Mouse (Mus musculus) midbrain, embryonic 10.5 days (tissue): Measurements from ENCODE around the gene Col4a2. TPM values are rescaled to one million over a fixed set of nuclear protein-coding genes. Genes with fewer than 3 reads are reported as not detected.
A peak's percentile ranks its signal among the peaks of the same experiment; 100 is the strongest.

Experiments
- DNase-seq: peaks from one replicate; pipeline ENCODE4 v3.0.0-alpha.2; 2017; ENCODE audit warnings: low spot score
- H3K27ac ChIP-seq: fragments of 300-500 bp; sonication (generic); replicated peaks from 2 replicates; pipeline ENCODE4 v1.5.1; 2016; ENCODE audit warnings: mild to moderate bottlenecking
- H3K27me3 ChIP-seq: fragments of 300-500 bp; sonication (generic); 2 replicates; pipeline ENCODE4 v1.6.1; 2016; ENCODE audit warnings: low read depth, mild to moderate bottlenecking; ENCODE audit not compliant: poor library complexity, severe bottlenecking
- H3K36me3 ChIP-seq: fragments of 300-500 bp; sonication (generic); 2 replicates; pipeline ENCODE4 v1.6.1; 2016; ENCODE audit warnings: mild to moderate bottlenecking, moderate library complexity
- H3K4me1 ChIP-seq: fragments of 300-500 bp; sonication (generic); 2 replicates; pipeline ENCODE4 v1.6.1; 2016
- H3K4me3 ChIP-seq: fragments of 300-500 bp; sonication (generic); 2 replicates; pipeline ENCODE4 v1.5.1; 2016; ENCODE audit warnings: mild to moderate bottlenecking, moderate library complexity
- H3K9me3 ChIP-seq: fragments of 300-500 bp; sonication (generic); replicated peaks from 2 replicates; pipeline ENCODE4 v1.6.1; 2016; ENCODE audit warnings: mild to moderate bottlenecking
- WGBS: fragments of 180-500 bp; shearing (Covaris S2); methylation state at CpG from one replicate; pipeline ENCODE4 v1.1.7; 2016; 5-methylcytosine and 5-hydroxymethylcytosine counted together
- polyA plus RNA-seq: library from polyadenylated mRNA; unstranded; fragments of >200 nt; fragmentation: Nextera tagmentation; extraction: Ambion mirVana; gene quantifications from 2 replicates; pipeline ENCODE4 v1.2.1, GENCODE M21; 2016

Gene Col4a2
- polyA plus RNA-seq, 1 experiment from 2014 or later: 43.7 TPM

- WGBS: 95% methylated on average over 3 of the region's 3 CpGs
- peaks cover 9% of the 10 kb centered on the region; the same call in 1 of the 2 replicates for H3K27me3 ChIP-seq
- no peak overlapping the region for H3K27ac ChIP-seq
- H3K9me3 ChIP-seq: no peaks in the 10 kb centered on the region
- H3K36me3 ChIP-seq: no peaks in the 10 kb centered on the region
- DNase-seq: no peak
- no peak overlapping the region for H3K4me3 ChIP-seq
- peaks cover 17% of the 10 kb centered on the region for H3K4me1 ChIP-seq
Measured at GRCm38 (mm10) chr8:11355900-11356299, 43.3 kb downstream of the Col4a2 start.

DNA sequence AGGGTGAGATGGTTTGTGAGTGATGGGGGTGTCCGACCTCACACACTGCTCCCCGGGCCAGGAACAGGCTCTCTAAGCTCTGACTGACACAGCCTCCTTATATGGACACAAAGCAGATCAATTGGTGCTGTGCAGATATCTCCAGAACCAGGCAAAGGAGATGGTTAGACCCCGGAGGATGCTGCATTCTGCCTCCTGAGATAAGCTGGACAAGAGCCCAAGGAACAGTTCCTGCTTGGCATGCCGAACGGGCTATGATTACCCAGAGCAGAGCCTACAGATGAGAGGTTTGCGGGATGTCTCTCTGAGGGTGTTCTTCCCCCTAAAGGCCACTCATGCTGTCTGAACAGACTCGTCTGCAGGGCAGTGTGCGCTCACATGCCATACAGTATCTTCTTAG is 44.2 kb downstream of the Col4a2 start:
- Histone ChIP-seq H3K27ac (no peak overlapping the region), H3K27me3 (peaks cover 9% of the 10 kb centered on the region; the same call in 1 of the 2 replicates), H3K9me3 (no peaks in the 10 kb centered on the region), H3K4me3 (no peak overlapping the region), H3K36me3 (no peaks in the 10 kb centered on the region), H3K4me1 (peaks cover 26% of the 10 kb centered on the region)
- 88% methylated on average over 8 of the region's 8 CpGs for WGBS
- no peak for DNase-seq

GRCm38 (mm10) chr8:11357921-11358436 is 45.4 kb downstream of the Col4a2 start:
- no peaks in the 10 kb centered on the region for H3K36me3 ChIP-seq
- H3K4me3 ChIP-seq: no peak overlapping the region
- no peak for DNase-seq
- H3K27ac ChIP-seq: peak overlapping the region; percentile 33; the same call in 1 of the 2 replicates
- peaks cover 38% of the 10 kb centered on the region for H3K4me1 ChIP-seq
- H3K9me3 ChIP-seq: no peaks in the 10 kb centered on the region
- H3K27me3 ChIP-seq: peaks cover 9% of the 10 kb centered on the region; the same call in 1 of the 2 replicates
- WGBS: 69% methylated on average over 7 of the region's 7 CpGs

DNA sequence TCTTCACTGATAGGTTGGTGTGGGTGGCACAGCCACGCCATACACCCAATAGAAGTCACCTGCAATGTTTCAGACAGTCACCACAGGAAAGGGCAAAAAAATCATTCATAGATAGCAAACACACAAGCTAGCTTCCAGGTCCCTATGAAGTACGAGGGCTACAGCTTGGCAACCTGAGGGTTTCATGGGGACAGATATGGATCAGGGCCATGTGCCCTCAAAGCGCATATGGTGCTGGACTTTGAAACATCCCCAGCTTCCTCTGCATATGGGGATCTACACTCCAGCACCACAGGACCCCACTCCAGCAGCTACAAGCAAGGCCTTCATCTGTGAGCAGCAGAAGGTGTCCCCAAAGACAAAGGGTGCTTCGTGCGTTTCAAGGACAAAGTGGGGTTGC is 47.2 kb downstream of the Col4a2 start:
- Histone ChIP-seq H3K36me3 (no peaks in the 10 kb centered on the region), H3K4me3 (no peak overlapping the region), H3K4me1 (peaks cover 53% of the 10 kb centered on the region), H3K27me3 (peaks cover 12% of the 10 kb centered on the region), H3K27ac (peak overlapping the region; percentile 84; the same call in 1 of the 2 replicates), H3K9me3 (no peaks in the 10 kb centered on the region)
- 89% methylated on average over 5 of the region's 5 CpGs for WGBS
- no peak for DNase-seq

- no peak for DNase-seq
- H3K9me3 ChIP-seq: no peaks in the 10 kb centered on the region
- WGBS: 71% methylated on average over 9 of the region's 9 CpGs
- H3K27me3 ChIP-seq: peaks cover 17% of the 10 kb centered on the region
- H3K4me1 ChIP-seq: peaks cover 53% of the 10 kb centered on the region
- no peaks in the 10 kb centered on the region for H3K36me3 ChIP-seq
- no peak overlapping the region for H3K4me3 ChIP-seq
- H3K27ac ChIP-seq: peak overlapping the region; percentile 84
Measured at GRCm38 (mm10) chr8:11361546-11362277, 49.1 kb downstream of the Col4a2 start.

GRCm38 (mm10) chr8:11362278-11363214 is 49.9 kb downstream of the Col4a2 start:
- H3K4me3 ChIP-seq: peak overlapping the region; percentile 22; the same call in 1 of the 2 replicates

GRCm38 (mm10) chr8:11363340-11364126 is 50.9 kb downstream of the Col4a2 start:
- H3K4me1 ChIP-seq: peaks cover 57% of the 10 kb centered on the region
- 67% methylated on average over 13 of the region's 13 CpGs for WGBS

More at GRCm38 (mm10) chr8:11362278-11363214, 49.9 kb downstream of the Col4a2 start:
- WGBS: 13% methylated on average over 17 of the region's 17 CpGs
- H3K4me1 ChIP-seq: peaks cover 59% of the 10 kb centered on the region
- no peaks in the 10 kb centered on the region for H3K9me3 ChIP-seq
- no peaks in the 10 kb centered on the region for H3K36me3 ChIP-seq
- H3K27me3 ChIP-seq: peaks cover 17% of the 10 kb centered on the region
- peak overlapping the region; percentile 84 for H3K27ac ChIP-seq
- peak; percentile 61 for DNase-seq

DNA sequence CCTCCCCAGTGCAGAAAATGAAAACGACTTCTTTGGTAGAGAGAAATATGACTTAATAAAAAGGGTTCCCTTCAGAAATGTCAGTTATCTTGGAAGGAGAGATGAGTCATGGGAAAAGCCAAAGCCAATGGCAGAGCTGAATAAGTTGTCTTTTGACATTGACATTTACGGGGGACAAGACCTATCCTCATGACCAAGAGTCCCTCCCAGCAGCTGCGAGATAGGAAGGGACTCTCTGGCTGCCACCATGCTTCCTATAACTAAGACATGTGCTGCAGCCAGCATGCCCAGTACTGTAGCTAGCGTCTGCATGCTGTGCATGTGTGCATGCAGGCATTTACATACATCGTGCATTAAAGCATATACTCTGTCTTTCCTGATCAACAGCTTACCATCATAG is 53.6 kb downstream of the Col4a2 start:
- no peaks in the 10 kb centered on the region for H3K9me3 ChIP-seq
- no peak overlapping the region for H3K4me3 ChIP-seq
- DNase-seq: no peak
- H3K27me3 ChIP-seq: peaks cover 15% of the 10 kb centered on the region
- H3K4me1 ChIP-seq: peaks cover 54% of the 10 kb centered on the region
- H3K27ac ChIP-seq: no peak overlapping the region
- no peaks in the 10 kb centered on the region for H3K36me3 ChIP-seq
- WGBS: 87% methylated on average over 5 of the region's 5 CpGs

More at GRCm38 (mm10) chr8:11363340-11364126, 50.9 kb downstream of the Col4a2 start:
- H3K36me3 ChIP-seq: no peaks in the 10 kb centered on the region
- H3K27me3 ChIP-seq: peaks cover 16% of the 10 kb centered on the region
- no peaks in the 10 kb centered on the region for H3K9me3 ChIP-seq
- peak overlapping the region; percentile 84 for H3K27ac ChIP-seq
- no peak for DNase-seq
- no peak overlapping the region for H3K4me3 ChIP-seq

DNA sequence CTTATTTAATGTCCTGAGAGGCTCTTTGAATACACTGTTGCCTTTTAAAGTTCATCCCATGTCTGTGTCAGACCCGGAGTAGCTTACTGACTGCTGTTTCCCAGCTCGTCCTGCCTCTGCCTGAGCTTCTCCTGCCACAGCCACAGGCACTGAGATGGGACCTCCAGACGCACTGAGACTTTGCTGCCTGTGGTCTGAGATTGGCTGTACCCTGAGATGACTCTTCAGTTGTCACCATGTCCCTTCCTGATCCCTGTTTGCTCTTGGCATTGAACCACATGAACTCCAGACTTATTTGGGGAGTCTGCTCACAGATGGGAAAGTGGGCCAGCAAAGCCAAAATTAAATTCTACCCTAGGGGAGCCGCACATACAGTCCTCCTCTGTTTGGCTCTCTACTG is 54.1 kb downstream of the Col4a2 start:
- DNase-seq: no peak
- no peak overlapping the region for H3K27ac ChIP-seq
- H3K4me1 ChIP-seq: peaks cover 49% of the 10 kb centered on the region
- peaks cover 15% of the 10 kb centered on the region for H3K27me3 ChIP-seq
- WGBS: 82% methylated on average over 4 of the region's 4 CpGs
- no peaks in the 10 kb centered on the region for H3K9me3 ChIP-seq
- no peak overlapping the region for H3K4me3 ChIP-seq
- H3K36me3 ChIP-seq: no peaks in the 10 kb centered on the region

DNA sequence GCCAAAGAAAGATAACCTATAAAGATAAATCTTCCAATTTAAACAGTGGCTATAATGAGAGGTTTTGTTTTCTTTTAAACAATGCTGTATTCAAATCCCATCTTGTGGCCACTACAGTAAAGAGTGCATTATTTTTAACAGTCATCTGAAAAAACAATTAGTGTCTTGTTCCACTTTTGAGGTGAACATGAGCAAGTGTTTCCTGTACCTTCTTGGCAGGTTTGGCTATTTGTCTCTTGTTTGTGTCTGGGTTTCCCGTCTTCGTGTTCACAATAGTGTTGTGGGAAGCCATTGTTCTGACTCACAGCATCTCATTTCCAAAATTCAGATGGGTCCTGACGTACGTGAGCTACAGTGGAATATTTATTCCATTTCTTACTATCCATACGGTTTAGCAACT is 55.1 kb downstream of the Col4a2 start:
- Histone ChIP-seq H3K27me3 (peaks cover 15% of the 10 kb centered on the region), H3K36me3 (no peaks in the 10 kb centered on the region), H3K4me1 (peaks cover 39% of the 10 kb centered on the region), H3K4me3 (no peak overlapping the region), H3K27ac (no peak overlapping the region), H3K9me3 (no peaks in the 10 kb centered on the region)
- no peak for DNase-seq
- 83% methylated on average over 5 of the region's 5 CpGs for WGBS

- no peak for DNase-seq
- H3K36me3 ChIP-seq: no peaks in the 10 kb centered on the region
- H3K4me3 ChIP-seq: no peak overlapping the region
- H3K27me3 ChIP-seq: peaks cover 14% of the 10 kb centered on the region
- H3K27ac ChIP-seq: peak overlapping the region; percentile 23; the same call in 1 of the 2 replicates
- peaks cover 21% of the 10 kb centered on the region for H3K4me1 ChIP-seq
- no peaks in the 10 kb centered on the region for H3K9me3 ChIP-seq
- 89% methylated on average over 19 of the region's 19 CpGs for WGBS
Measured at GRCm38 (mm10) chr8:11369526-11370203, 57.1 kb downstream of the Col4a2 start.
